14 mouse cellular contexts compared by ENCODE assay signal in genomic region chr9:78546944-78547343, GRCm38 (mm10). TPM values are rescaled to one million over a fixed set of nuclear protein-coding genes. Genes with fewer than 3 reads are reported as not detected.
DNase-seq lines count a peak whose midpoint lies in the region; ATAC-seq lines count a peak whose summit lies in the region.
"Had no signal": no experiment of that assay in that cellular context is flagged by ENCODE, and none has a peak within 500 bp of the region (broad histone marks: within the 10 kb centered on the region; RNA-seq: fewer than 3 reads in every experiment).

No protein-coding gene starts in this region.

- H3K9ac ChIP-seq in heart, embryonic 11.5 days (ENCODE audit: low read depth, low read length), result no peak overlapping the region
- H3K9ac ChIP-seq: hindbrain, embryonic 13.5 days; neural tube, embryonic 12.5 days had no signal

- H3K36me3 ChIP-seq in heart, embryonic 11.5 days (ENCODE audit: control insufficient read depth, insufficient read depth, low read length), result no peaks in the 10 kb centered on the region
- H3K36me3 ChIP-seq: neural tube, embryonic 12.5 days had no signal

- no peak overlapping the region for H3K4me2 ChIP-seq in heart, embryonic 11.5 days
- H3K4me2 ChIP-seq: hindbrain, embryonic 13.5 days; neural tube, embryonic 12.5 days had no signal

- no peak for ATAC-seq in heart, embryonic 11.5 days (replicated peaks; ENCODE audit: insufficient number of reproducible peaks, low FRiP score, low TSS enrichment)
- ATAC-seq: lung, postnatal 0 days had no signal

- no peak overlapping the region for H3K27ac ChIP-seq in heart, embryonic 11.5 days (ENCODE audit: low read depth, low read length)
- H3K27ac ChIP-seq: hindbrain, embryonic 13.5 days; neural tube, embryonic 12.5 days had no signal

- no peaks in the 10 kb centered on the region for H3K27me3 ChIP-seq in heart, embryonic 11.5 days (ENCODE audit: control insufficient read depth, insufficient read depth, low read length)
- H3K27me3 ChIP-seq: hindbrain, embryonic 13.5 days; neural tube, embryonic 12.5 days had no signal

- WGBS in heart, embryonic 11.5 days (ENCODE audit: insufficient replicate concordance), result 64% methylated on average over 7 of the region's 7 CpGs

- peak; percentile 28 to 43 for DNase-seq in cerebellum, postnatal 10 days
- no peak for DNase-seq in cerebellum, adult 11-12 months
- peak; percentile 37 for DNase-seq in heart, postnatal 4 days
- DNase-seq in left cerebral cortex, postnatal 10 days (ENCODE audit: extremely low spot score in 1 of 2, low spot score in 2 of 2), result peak; percentile 36 to 63
- peak; percentile 68 for DNase-seq in skeletal muscle tissue, adult 2 months (ENCODE audit: low read depth, low spot score)
- no peak for DNase-seq in testis, postnatal 14 days (ENCODE audit: low spot score)
- no peak for DNase-seq in yolk sac, embryonic 10.5 days (ENCODE audit: low spot score)
- DNase-seq: cerebellum, adult 8-10 months; kidney, adult 18-20 months; midbrain, embryonic 14.5 days had no signal

- H3K4me1 ChIP-seq in heart, embryonic 11.5 days (ENCODE audit: control insufficient read depth, insufficient read depth, low read length), result no peaks in the 10 kb centered on the region
- H3K4me1 ChIP-seq: hindbrain, embryonic 13.5 days; neural tube, embryonic 12.5 days had no signal

- intact Hi-C loops in left cerebral cortex, postnatal 10 days (cut with DNase I), result no loop called here

- no peak overlapping the region for H3K4me3 ChIP-seq in heart, embryonic 11.5 days (ENCODE audit: low read depth, low read length)
- H3K4me3 ChIP-seq: hindbrain, embryonic 13.5 days; neural tube, embryonic 12.5 days had no signal

- no peaks in the 10 kb centered on the region for H3K9me3 ChIP-seq in heart, embryonic 11.5 days (replicated peaks; ENCODE audit: control insufficient read depth, low read length)
- H3K9me3 ChIP-seq: hindbrain, embryonic 13.5 days had no signal

RNA-seq across cellular contexts. Expression of gene Slc17a5, which starts 40.9 kb away (rescaled TPM):
- 1 to 10 TPM; 6.9 to 7.2 TPM for total RNA-seq in heart, postnatal 4 days (2021)
- 7.4 and 7.7 TPM in 2 replicates for polyA plus RNA-seq in heart, embryonic 11.5 days (2014; fragmentation: Nextera tagmentation; extraction: Ambion mirVana)
- total RNA-seq in left cerebral cortex, postnatal 10 days (2021), result 10 to 100 TPM; 14.5 to 17.3 TPM

RNA-seq across cellular contexts. Expression of gene Eef1a1, which starts 58.0 kb away (rescaled TPM):
- 1,000 to 10,000 TPM; 4,503 to 4,597 TPM for total RNA-seq in heart, postnatal 4 days (2021)
- 3,731 and 3,838 TPM in 2 replicates for polyA plus RNA-seq in heart, embryonic 11.5 days (2014; fragmentation: Nextera tagmentation; extraction: Ambion mirVana)
- total RNA-seq in left cerebral cortex, postnatal 10 days (2021), result 1,000 to 10,000 TPM; 3,801 to 3,978 TPM

Comparison
In these comparisons a context has a peak if more than half of its experiments do, and no peak if none do; other contexts are left out.
1. DNase-seq: peak in cerebellum, postnatal 10 days (2 of 2), heart, postnatal 4 days (single experiment), left cerebral cortex, postnatal 10 days (2 of 2) and skeletal muscle tissue, adult 2 months (single experiment); none in cerebellum, adult 11-12 months (single experiment), testis, postnatal 14 days (single experiment) and yolk sac, embryonic 10.5 days (single experiment).